Mouse (Mus musculus) cerebellum, adult 2 months (tissue): ENCODE measurements at regions not wholly inside any gene's neighbourhood (a gene's known extent, or its start where the extent isn't known, plus 50 kb on each side); places are given as distances from the start of the nearest gene placed in this dataset.

ENCODE experiments used
- CTCF ChIP-seq: fragments of 200-500 bp; IDR thresholded peaks from 2 replicates; pipeline ENCODE4 v1.5.1; 2011; ENCODE audit warnings: low read depth, mild to moderate bottlenecking, control low read depth, low read length, moderate library complexity, borderline replicate concordance; ENCODE audit not compliant: insufficient read depth
- POLR2A ChIP-seq: fragments of 200-500 bp; IDR thresholded peaks from 2 replicates; pipeline ENCODE4 v1.6.1; 2011; ENCODE audit warnings: low read length, control low read depth, borderline replicate concordance; ENCODE audit not compliant: insufficient read depth

DNA sequence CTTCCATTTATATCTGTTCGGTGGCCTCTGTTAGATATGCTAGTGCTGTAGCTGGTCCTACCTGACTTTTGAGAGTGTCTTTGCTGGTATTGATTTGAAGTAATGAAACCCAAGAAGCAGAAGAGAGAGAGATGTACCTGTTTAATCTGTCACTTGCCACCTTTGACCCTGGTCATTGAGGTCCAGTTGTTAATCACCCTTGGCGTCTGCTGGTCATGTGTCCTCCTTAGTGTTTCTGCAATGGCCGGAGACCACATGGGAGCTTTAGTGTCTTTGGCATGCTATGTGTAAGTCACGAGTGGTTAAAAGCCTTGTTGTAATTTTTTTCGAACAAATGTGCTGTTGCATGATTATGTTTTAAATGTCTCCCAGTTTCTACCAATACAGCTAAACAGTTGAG lies 193.1 kb downstream of the Dusp6 start:
- no peak for TF ChIP-seq POLR2A
- TF ChIP-seq CTCF = no peak
